Mouse (Mus musculus): ENCODE measurements at regions not wholly inside any gene's neighbourhood (a gene's known extent, or its start where the extent isn't known, plus 50 kb on each side); places are given as distances from the start of the nearest gene placed in this dataset.
A peak's percentile ranks its signal among the peaks of the same experiment; 100 is the strongest.

DNA sequence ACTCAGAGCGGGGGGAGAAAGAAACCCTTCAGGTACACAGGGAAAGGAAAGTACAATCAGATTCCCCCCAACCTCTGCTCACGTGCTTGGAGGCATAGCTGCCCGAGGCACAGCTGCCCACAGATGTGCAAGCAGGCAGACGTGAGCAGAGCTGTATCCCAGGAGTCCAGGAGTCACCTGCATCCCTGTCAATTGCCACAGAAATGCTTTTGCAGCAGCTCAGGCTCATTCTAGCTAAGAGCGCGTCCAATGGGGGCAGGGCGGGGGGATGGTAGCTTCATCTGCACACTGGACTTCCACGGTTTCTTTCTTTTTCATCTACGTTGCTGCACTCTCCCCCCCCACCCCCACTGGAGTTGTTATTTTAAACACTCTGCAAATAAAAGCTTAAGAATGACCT lies 66.0 kb upstream of the Fat4 start:
- intact Hi-C loops (cut with DNase I) = no loop called here
- no peak for DNase-seq

DNA sequence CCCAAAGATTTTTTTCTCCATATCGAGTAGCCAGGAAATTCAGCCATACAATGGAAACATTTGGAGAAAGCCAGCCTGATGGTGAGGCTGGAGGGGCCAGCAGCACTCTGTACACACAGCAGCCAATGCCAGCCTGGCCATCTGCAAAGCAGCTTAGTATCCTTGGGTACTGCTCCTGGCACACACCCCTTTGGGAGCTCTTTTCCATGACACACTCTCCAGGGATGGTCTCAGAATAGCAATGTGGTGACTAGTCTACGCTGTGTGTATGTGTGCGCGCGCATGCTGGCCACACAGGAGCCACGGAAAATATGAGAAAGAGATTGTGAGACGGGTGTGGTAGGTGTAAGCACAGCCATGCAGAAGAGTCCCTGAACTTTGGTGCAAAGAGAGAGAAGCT lies 66.4 kb upstream of the Fat4 start:
- DNase-seq = peak; percentile 56
- intact Hi-C loops (cut with DNase I) = no loop called here

GRCm38 (mm10) chr3:38817651-38818050 lies 69.1 kb upstream of the Fat4 start:
- DNase-seq = peak; percentile 30
- intact Hi-C loops (cut with DNase I) = no loop called here

- DNase-seq = no peak
- intact Hi-C loops (cut with DNase I) = no loop called here
Observed at GRCm38 (mm10) chr3:38812457-38812856, 74.3 kb upstream of the Fat4 start.

- intact Hi-C loops (cut with DNase I) = no loop called here
- no peak for DNase-seq
Observed at GRCm38 (mm10) chr3:38811635-38812034, 75.1 kb upstream of the Fat4 start.

- no peak for DNase-seq
- intact Hi-C loops (cut with DNase I) = no loop called here
Observed at GRCm38 (mm10) chr3:38806469-38807055, 80.2 kb upstream of the Fat4 start.

DNA sequence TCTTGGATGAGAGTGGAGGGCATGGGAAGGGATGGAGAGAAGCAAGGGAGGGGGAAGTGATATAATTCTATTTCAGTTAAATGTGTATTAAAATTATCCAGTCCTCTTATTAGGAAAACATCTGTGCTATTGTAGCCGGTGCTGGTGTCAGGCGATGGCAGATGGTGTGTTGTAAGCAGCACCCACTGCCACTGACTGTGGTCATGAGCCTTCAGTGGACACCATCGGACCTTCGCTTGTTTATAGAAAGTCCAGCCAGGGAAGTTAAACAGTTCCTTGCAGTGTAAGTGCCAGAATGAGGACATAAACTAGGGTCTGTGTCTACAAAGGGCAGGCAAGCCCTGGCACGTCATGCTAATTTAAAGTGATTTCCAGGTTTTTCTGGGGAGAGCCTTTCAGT lies 80.7 kb upstream of the Fat4 start:
- intact Hi-C loops (cut with DNase I) = no loop called here
- DNase-seq = no peak

- intact Hi-C loops (cut with DNase I) = no loop called here
- no peak for DNase-seq
Observed at GRCm38 (mm10) chr3:38795646-38796301, 91.0 kb upstream of the Fat4 start.

GRCm38 (mm10) chr3:38793221-38793620 lies 93.5 kb upstream of the Fat4 start:
- intact Hi-C loops (cut with DNase I) = no loop called here
- no peak for DNase-seq

DNA sequence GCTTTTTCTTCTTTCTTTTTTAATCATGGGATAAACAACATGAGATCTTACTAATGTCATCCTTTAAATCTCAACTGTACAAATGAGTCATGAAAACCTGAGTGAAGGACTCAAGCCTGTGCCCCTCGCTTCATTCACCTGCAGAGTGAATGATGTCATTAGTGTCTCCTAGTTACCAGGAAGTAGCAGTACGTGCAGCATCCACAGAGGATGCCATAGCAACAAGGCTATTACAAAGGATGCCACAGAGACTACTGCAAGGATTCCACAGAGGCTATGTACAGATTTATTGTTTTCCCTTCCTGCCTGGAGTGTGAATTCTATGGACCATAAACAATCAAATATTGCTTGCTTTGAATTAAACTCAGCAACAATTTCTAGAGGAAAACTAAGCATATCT lies 98.0 kb upstream of the Fat4 start:
- no peak for DNase-seq
- intact Hi-C loops (cut with DNase I) = no loop called here

DNA sequence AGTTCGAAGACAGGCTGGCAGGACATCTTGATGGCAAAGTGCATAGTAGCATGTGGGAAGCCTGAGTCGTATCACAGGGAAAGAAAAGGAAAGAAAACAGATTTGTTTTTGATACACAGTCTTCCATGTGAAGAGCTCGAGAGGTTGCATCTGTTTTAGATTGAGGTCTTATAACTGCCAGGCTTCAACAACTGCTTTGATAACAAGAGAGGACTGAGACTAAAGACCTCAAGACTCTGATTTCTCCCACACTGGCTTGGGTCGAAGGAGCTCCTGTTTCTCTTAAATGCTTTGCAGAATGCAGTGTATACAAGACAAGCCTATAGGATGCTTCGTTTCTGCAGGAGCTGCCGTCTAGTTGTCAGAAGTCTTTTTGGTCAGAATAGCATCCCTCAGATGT lies 103.0 kb upstream of the Fat4 start:
- intact Hi-C loops (cut with DNase I) = no loop called here
- DNase-seq = no peak

DNA sequence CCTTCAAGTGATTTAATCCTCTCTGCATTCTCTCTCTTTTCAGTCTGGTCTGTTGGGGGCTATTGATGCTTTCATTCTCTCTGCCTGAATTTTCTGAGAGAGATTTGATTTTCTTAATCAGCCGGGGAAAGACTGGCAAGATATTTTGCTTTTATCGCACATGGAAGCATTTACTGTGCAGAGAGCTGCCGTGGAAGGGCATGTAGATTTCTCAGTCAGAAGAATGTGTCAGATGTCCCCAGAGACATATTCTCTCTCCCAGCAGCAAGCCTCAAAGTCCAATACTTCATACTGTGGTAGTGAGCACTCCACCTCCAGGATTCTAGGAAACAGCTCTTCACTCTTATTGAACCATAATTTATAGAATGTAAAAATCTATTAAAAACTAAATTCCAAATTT lies 103.7 kb upstream of the Fat4 start:
- no peak for DNase-seq
- intact Hi-C loops (cut with DNase I) = no loop called here

GRCm38 (mm10) chr3:38776743-38777366 lies 109.9 kb upstream of the Fat4 start:
- no peak for DNase-seq
- intact Hi-C loops (cut with DNase I) = no loop called here

DNA sequence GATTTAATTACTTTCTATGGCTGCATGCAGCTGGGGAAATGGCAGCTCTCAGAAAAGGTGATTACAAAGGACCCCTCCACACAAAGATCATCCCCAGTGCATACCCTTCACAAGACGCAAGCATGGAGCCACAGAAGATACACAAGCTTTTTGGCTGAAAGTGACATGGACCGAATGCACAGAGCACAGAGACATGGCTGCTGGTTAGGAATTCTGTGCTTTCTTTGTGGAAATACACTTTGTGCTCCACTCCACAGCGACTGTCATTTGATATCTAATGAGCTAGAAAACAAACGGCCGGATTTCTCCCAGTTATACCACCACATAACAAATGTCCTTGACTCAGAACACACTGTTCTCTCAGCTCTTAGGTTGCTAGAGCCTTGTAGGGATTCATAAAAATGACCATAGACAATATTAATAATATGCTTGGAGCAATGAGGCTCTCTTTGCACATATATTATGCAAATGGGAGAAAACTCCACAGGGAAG lies 132.1 kb upstream of the Fat4 start:
- DNase-seq = no peak
- intact Hi-C loops (cut with DNase I) = no loop called here

DNA sequence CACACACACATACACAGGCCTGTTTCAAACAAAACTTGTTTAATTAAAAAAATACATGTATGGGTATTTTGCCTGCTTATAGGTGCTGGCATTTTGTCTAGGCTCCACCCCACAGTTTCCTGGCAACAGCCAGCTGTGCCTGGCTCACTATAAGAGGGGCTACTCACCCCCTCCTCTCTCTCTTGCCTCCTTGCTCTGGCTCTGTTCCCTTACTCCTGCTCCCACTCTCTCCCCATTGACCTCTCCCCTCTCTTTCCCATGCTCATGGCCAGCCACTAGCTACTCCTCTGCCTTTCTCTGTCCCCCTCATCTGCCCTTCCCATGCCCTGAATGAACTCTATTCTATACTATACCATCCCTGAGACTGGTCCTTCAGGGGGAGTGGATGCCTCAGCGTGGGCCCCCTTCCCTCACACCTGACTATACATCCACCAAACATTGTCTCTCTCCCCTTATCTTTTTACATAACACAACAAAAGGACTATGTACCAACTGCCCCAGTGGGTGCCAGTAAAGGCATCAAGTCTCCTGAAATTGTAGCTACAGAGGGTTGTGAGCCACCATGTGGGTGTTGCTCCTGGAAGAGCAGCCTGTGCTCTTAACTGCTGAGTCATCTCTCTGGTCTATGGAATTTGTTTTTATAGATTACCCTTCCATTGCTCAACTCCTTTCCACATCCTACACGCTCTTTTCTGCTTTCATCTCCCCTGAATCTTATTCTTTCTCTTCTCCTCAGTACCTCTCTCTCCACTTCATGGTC lies 133.1 kb upstream of the Fat4 start:
- intact Hi-C loops (cut with DNase I) = no loop called here
- no peak for DNase-seq

GRCm38 (mm10) chr3:38742155-38742554 lies 144.6 kb upstream of the Fat4 start:
- no peak for DNase-seq
- intact Hi-C loops (cut with DNase I) = no loop called here

- intact Hi-C loops (cut with DNase I) = no loop called here
- no peak for DNase-seq
Observed at GRCm38 (mm10) chr3:38722606-38723005, 164.1 kb upstream of the Fat4 start.

DNA sequence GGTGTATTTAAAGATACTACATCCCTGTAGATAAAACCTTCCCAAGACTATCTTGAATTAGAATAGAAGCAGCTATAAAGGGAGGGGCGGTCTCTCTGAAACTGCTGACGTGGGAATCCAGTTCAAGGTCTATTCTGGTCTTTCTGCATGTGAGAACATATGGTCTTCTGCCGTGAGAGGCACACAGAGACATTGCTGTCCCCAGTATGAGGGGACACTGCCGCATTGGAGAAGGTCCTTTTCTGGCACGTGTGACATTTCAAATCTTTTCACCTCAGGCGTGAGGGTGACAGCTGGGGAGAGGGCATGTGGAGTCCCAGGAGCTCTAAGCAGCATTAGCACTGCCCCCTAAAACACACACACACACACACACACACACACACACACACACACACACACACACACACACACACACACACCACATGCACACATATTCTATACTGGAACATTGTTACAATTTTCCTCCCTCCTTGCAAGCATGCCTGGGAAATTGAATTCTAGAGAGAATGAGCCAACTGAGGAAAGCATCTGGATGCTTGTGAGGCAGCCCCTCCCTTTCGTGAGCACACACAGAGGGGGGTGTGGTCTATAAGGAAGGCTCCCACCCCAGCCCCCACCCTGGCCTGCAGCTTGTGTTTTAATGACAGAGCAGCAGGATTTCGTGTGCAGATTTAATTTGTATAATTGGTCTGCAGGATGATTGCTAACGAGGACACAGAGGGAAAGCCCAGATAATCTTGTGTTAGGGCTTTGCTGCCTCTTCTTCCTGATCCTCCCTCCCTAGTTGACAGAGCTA lies 174.5 kb upstream of the Fat4 start:
- intact Hi-C loops (cut with DNase I) = no loop called here
- DNase-seq = peak; percentile 34

- no peak for DNase-seq
- intact Hi-C loops (cut with DNase I) = no loop called here
Observed at GRCm38 (mm10) chr3:38711229-38711628, 175.5 kb upstream of the Fat4 start.

GRCm38 (mm10) chr3:38707891-38708290 lies 178.8 kb upstream of the Fat4 start:
- intact Hi-C loops (cut with DNase I) = no loop called here
- DNase-seq = no peak

GRCm38 (mm10) chr3:38699206-38699605 lies 187.5 kb upstream of the Fat4 start:
- DNase-seq = no peak
- intact Hi-C loops (cut with DNase I) = no loop called here
